Mouse (Mus musculus) forebrain, embryonic 14.5 days (tissue): ENCODE results near the gene Midn. TPM values are rescaled to one million over a fixed set of nuclear protein-coding genes. Genes with fewer than 3 reads are reported as not detected.

Experiments
- ATAC-seq: fragments of 200-750 bp; cut with Nextera tagmentation; 2 replicates; pipeline ENCODE4 v1.8.0; 2017; ENCODE audit warnings: mild to moderate bottlenecking, moderate library complexity
- DNase-seq: peaks from one replicate; pipeline ENCODE4 v3.0.0-alpha.2; 2015; ENCODE audit warnings: low spot score
- H3K27ac ChIP-seq: fragments of 300-500 bp; sonication (generic); 2 replicates; pipeline ENCODE4 v1.5.1; 2014; ENCODE audit warnings: low read depth, mild to moderate bottlenecking, control low read depth, low read length, moderate library complexity
- H3K27me3 ChIP-seq: fragments of 300-500 bp; sonication (generic); replicated peaks from 2 replicates; pipeline ENCODE4 v1.6.1; 2014; ENCODE audit warnings: low read length, control low read depth, mixed read lengths; ENCODE audit not compliant: control insufficient read depth, insufficient read depth
- H3K36me3 ChIP-seq: fragments of 300-500 bp; sonication (generic); 2 replicates; pipeline ENCODE4 v1.6.1; 2014; ENCODE audit warnings: low read length, control low read depth; ENCODE audit not compliant: control insufficient read depth, insufficient read depth
- H3K4me1 ChIP-seq: fragments of 300-500 bp; sonication (generic); 2 replicates; pipeline ENCODE4 v1.6.1; 2014; ENCODE audit warnings: antibody characterized with exemption, low read length, control low read depth; ENCODE audit not compliant: control insufficient read depth, insufficient read depth
- H3K4me2 ChIP-seq: fragments of 300-500 bp; sonication (generic); 2 replicates; pipeline ENCODE4 v1.6.1; 2014; ENCODE audit warnings: mild to moderate bottlenecking, control low read depth, low read length
- H3K4me3 ChIP-seq: fragments of 300-500 bp; sonication (generic); 2 replicates; pipeline ENCODE4 v1.5.1; 2014; ENCODE audit warnings: low read depth, low read length, control low read depth
- H3K9ac ChIP-seq: fragments of 300-500 bp; sonication (generic); 2 replicates; pipeline ENCODE4 v1.6.1; 2014; ENCODE audit warnings: mild to moderate bottlenecking, low read length, control low read depth, moderate library complexity
- H3K9me3 ChIP-seq: fragments of 300-500 bp; sonication (generic); replicated peaks from 2 replicates; pipeline ENCODE4 v1.6.1; 2016; ENCODE audit warnings: low read length, control low read depth, mixed read lengths; ENCODE audit not compliant: control insufficient read depth
- WGBS: fragments of 180-500 bp; shearing (Covaris S2); extraction: QIAGEN DNeasy Blood & Tissue Kit; methylation state at CpG from one replicate; pipeline ENCODE4 v1.1.7; 2014; 5-methylcytosine and 5-hydroxymethylcytosine counted together
- polyA plus RNA-seq: library from polyadenylated mRNA; unstranded; fragments of >200 nt; fragmentation: Nextera tagmentation; extraction: Ambion mirVana; gene quantifications from 2 replicates; pipeline ENCODE4 v1.2.1, GENCODE M21; 2014

Midn gene
- polyA plus RNA-seq, 1 experiment from 2014 or later: 67.0 TPM

DNA sequence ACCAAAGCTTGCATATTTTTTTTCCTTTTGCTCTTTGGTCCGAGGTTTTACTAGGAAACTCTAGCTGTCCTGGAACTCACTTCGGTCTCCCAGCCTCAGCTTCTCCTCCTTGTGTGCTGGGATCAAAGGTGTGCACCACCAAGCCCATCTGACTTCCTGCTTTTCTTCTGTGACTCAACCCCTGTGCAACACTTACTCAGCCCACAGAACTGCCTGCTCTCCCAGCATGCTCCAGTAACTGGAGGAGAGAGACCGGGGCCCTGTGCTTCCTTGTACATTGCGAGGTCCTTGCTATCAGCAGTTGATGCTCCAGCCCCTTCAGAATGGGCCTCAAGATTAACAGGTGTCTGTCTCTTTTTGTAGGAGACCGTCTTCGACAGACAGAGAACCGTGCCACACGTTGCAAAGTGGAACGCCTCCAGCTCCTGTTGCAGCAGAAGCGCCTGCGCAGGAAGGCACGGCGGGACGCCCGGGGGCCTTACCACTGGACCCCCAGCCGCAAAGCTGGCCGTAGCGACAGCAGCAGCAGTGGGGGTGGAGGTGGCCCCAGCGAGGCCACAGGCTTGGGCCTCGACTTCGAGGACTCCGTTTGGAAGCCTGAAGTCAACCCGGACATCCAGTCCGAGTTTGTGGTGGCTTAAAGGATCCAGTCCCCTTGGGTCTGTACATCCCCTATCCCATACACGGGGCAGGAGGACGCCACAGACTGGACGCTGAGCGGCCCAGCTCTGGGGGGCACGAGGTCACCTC lies 8.1 kb downstream of the Midn start:
- H3K27ac ChIP-seq: peak overlapping the region; percentile 87
- WGBS: 83% methylated on average over 29 of the region's 29 CpGs
- DNase-seq: no peak
- no peaks in the 10 kb centered on the region for H3K27me3 ChIP-seq
- peaks cover 74% of the 10 kb centered on the region for H3K36me3 ChIP-seq
- ATAC-seq: no peak
- H3K9me3 ChIP-seq: no peaks in the 10 kb centered on the region
- no peak overlapping the region for H3K4me3 ChIP-seq
- H3K4me2 ChIP-seq: no peak overlapping the region
- peak overlapping the region; percentile 41; the same call in 1 of the 2 replicates for H3K9ac ChIP-seq
- peaks cover 31% of the 10 kb centered on the region for H3K4me1 ChIP-seq

DNA sequence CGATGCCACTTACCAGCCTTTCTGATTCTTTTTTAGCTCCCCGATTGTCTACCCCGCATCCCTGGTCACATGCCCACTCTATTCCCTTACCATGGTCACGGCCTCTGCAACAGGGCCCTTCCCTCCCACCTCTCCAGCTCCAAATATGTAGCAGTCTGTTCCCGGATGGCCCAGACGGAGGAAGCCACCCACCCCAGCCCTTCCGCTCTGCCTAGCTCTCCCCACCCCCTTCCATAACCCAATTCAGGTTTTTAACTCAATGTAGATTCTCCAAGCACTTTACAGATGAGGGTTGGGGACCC lies 8.6 kb downstream of the Midn start:
- WGBS: 59% methylated on average over 7 of the region's 7 CpGs
- no peak for DNase-seq
- Histone ChIP-seq H3K9me3 (no peaks in the 10 kb centered on the region), H3K4me1 (peaks cover 31% of the 10 kb centered on the region), H3K36me3 (peaks cover 69% of the 10 kb centered on the region), H3K4me2 (no peak overlapping the region), H3K4me3 (no peak overlapping the region), H3K27ac (peak overlapping the region; percentile 87), H3K9ac (peak overlapping the region; percentile 41; the same call in 1 of the 2 replicates), H3K27me3 (no peaks in the 10 kb centered on the region)
- no peak for ATAC-seq

DNA sequence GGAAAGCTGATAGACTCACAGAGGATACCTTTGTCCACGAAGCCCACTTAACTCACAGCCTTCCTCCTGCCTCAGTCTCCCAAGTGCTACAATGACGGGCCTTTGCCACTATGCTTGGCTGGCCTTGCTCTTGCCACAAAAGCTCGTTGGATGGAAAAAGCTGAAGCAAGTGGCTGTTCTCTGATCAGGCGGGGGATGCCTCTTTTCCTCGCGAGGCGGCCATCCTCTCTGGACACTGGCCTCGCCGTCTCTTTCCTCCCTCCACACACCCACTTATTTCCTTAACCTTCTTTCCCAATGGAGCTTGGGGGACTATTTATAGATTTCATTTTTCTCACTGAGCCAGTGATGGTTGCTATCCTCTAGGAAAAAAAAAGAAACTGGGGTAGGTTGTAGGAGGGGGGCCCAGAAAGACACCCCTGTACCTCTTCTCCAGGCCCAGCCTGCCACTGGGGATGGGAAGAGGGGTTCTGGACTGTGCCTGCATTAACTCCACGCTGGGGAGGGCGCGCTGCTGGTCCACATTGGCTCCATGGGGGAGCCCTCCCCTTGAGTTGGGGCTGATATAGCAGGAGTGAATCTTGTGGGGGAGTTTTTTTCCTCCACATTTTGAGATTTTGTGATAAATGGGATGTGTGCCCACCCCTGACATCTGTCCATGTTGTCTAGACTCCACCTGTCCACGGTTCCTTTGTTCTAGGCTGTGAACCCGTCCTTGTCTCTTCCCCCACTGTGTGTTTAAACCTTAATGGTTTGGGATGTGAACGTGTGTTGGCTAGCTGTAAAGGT lies 9.3 kb downstream of the Midn start:
- DNase-seq (no peak), ATAC-seq (no peak)
- Histone ChIP-seq H3K27me3 (no peaks in the 10 kb centered on the region), H3K36me3 (peaks cover 63% of the 10 kb centered on the region), H3K9ac (peak overlapping the region; percentile 41; the same call in 1 of the 2 replicates), H3K9me3 (no peaks in the 10 kb centered on the region), H3K4me1 (peaks cover 31% of the 10 kb centered on the region), H3K27ac (peak overlapping the region; percentile 87), H3K4me2 (no peak overlapping the region), H3K4me3 (no peak overlapping the region)
- 55% methylated on average over 15 of the region's 15 CpGs for WGBS

DNA sequence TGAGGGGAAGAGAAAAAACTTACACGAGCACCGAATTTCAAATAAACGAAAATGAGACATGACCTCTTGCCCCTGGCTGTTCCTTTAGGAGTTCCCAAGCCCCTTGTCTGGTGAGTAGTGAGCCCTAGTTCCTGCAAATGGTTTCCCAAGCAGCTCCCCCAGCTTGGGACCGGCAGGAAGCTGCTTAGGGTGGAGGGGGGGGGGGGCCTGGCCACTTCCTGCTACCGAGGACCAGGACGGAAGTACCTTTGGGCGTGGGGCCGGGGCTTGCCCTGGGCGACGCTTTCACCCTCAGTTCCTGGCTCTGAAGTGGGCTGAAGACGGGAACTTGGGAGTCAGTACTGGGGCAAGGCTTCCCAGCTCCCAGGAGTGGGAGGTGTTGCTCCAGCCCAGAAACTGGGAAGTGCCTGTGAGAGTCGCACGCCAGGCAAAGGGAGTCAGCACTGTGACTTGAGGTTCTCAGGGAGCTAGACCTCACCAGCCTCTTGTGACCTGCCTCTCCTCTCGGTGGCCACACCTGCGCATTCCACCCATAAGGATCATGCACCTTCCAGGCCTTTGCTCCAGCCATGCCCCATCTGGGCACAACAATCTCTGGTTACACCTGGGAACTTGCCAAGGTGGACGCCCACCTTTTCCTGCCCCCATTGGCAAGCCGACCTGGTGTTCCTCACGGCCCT lies 10.4 kb downstream of the Midn start:
- DNase-seq: no peak
- Histone ChIP-seq H3K27ac (peak overlapping the region; percentile 87), H3K4me2 (peak overlapping the region; percentile 14; the same call in 1 of the 2 replicates), H3K4me1 (peaks cover 20% of the 10 kb centered on the region), H3K9ac (peak overlapping the region; percentile 25; the same call in 1 of the 2 replicates), H3K36me3 (peaks cover 52% of the 10 kb centered on the region), H3K4me3 (no peak overlapping the region), H3K27me3 (no peaks in the 10 kb centered on the region), H3K9me3 (no peaks in the 10 kb centered on the region)
- WGBS: 14% methylated on average over 18 of the region's 18 CpGs
- no peak for ATAC-seq

DNA sequence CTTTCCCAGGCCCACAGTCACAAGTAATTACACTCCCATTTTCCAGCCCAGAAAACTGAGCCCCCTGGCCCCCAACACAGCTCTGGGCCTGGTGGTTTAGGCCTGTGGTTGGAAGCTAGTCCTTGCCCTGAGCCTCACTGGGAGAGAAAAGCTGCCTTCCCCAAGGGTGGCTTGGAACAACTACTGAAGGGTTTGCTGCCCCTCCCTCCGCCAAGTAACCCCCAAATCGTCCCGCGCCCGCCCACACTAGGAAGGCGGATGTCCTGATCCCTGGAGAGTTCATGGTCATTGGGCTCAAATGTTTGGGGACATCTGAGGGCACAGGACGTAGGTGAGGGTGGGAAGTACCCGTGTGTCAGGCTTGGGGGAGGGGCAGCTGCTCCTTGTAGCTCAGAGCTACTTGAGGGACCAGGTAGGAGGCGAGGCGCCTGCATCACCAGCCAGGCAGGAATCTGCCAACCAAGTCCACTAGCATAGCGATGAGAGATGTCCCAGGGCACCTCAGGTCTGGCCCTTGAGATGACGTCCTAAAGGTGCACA lies 11.0 kb downstream of the Midn start:
- WGBS: 7% methylated on average over 12 of the region's 12 CpGs
- Histone ChIP-seq H3K9me3 (no peaks in the 10 kb centered on the region), H3K36me3 (peaks cover 45% of the 10 kb centered on the region), H3K4me1 (peaks cover 16% of the 10 kb centered on the region), H3K4me3 (peak overlapping the region; percentile 30), H3K27ac (peak overlapping the region; percentile 87), H3K27me3 (no peaks in the 10 kb centered on the region), H3K9ac (peak overlapping the region; percentile 58), H3K4me2 (peak overlapping the region; percentile 72)
- DNase-seq (no peak), ATAC-seq (peak; percentile 0; the same call in 1 of the 2 replicates)

DNA sequence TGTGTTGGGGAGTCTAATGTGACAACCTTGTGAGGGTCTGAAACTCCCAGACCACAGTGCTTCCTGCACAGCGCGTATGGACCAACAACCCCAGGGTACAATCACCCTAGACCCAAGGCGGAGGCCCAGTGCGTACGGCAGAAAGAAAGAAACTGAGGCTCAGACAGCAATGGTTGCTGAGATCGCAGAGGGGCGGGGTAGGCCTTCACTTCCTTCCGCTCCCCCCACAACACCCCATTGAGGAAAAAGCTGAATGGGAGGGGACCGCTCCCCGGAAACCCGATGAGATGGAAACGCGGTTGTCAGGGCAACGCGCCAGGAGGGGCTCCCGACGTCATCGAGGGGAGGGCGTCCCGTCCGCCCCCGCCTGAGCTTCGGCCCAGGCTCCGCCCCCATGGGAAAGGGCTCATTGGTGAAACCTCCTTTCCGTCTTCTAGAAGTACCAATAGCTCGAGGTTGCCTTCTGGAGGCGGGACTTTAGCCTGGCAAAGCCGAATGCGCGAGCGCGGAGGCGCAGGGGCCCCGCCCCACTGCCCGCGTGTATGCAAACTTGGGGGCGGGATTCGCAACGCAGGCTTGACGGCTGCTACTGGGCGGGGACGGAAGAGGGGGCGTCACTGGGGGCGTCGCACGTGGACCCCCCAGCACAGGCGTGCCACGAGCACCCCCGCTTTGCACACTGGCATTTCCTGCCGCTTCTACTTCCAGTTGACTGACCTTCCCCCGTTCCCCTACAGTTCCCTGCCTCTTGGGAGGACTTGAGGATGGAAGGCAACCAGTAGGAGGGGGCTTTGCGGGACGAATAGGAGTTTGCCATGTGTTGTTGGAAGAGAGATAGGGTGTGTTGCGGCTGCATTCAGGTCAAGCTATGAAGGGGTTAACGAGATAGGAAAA lies 11.7 kb downstream of the Midn start:
- no peaks in the 10 kb centered on the region for H3K9me3 ChIP-seq
- peak overlapping the region; percentile 58 for H3K9ac ChIP-seq
- peak; percentile 90 for ATAC-seq
- under 1% methylated on average over 55 of the region's 55 CpGs for WGBS
- peak overlapping the region; percentile 30 for H3K4me3 ChIP-seq
- peak overlapping the region; percentile 87 for H3K27ac ChIP-seq
- H3K4me1 ChIP-seq: peaks cover 21% of the 10 kb centered on the region
- no peaks in the 10 kb centered on the region for H3K27me3 ChIP-seq
- H3K36me3 ChIP-seq: peaks cover 38% of the 10 kb centered on the region
- H3K4me2 ChIP-seq: peak overlapping the region; percentile 72
- DNase-seq: peak; percentile 99

DNA sequence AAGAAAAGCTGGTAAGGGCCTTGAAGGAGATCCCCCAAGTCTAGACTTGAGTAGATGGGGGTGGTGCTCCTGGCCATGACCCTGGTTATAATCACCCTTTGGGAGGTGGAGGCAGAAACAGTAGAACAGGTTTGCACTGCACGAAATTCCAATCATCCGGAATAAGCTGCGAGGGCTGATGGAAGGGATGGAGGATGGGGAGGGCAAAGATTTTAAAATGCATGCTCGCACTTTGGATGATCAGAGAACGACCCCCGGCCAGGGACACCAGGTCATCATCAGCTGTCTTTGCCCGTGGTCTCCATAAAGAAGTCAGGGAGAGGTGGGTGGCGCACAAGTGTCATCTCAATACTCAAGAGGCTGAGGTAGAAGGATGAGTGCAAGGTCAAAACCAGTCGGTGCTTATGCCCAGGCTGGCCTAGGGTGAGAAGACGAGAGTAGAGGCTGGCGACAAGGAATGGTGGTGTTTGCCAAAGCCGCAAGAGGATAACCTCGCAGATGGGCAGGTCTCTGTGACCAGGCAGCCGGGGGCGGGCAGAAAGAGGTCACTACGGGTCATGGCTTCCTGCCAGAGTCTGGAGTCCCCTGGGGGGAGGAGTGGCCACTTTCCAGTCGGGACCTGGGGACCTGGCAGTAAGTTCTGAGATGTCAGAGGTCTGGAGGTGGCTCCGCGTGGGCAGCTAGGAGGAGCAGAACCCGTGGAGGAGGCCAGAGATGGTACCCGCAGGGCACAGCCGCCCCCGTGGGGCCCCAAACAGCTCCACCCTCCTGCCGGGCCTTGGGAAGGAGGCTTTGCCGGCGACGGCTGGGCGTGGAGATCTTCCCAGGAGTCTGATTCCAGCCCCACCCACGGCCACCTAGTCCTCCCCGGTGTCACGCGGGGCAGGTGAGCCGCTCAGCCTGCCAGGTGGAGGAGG lies 12.6 kb downstream of the Midn start:
- WGBS: 4% methylated on average over 28 of the region's 33 CpGs
- ATAC-seq: no peak
- H3K9ac ChIP-seq: 0 out of 2 replicates have a peak overlapping the region, but pooled peaks have one; percentile 33
- peaks cover 25% of the 10 kb centered on the region for H3K4me1 ChIP-seq
- H3K36me3 ChIP-seq: peaks cover 29% of the 10 kb centered on the region
- no peaks in the 10 kb centered on the region for H3K27me3 ChIP-seq
- peak overlapping the region; percentile 72 for H3K4me2 ChIP-seq
- H3K27ac ChIP-seq: peak overlapping the region; percentile 2; the same call in 1 of the 2 replicates
- H3K9me3 ChIP-seq: no peaks in the 10 kb centered on the region
- DNase-seq: no peak
- peak overlapping the region; percentile 30 for H3K4me3 ChIP-seq
